Mouse (Mus musculus) liver, embryonic 11.5 days (tissue): ENCODE data around the gene Rhd. TPM values are rescaled to one million over a fixed set of nuclear protein-coding genes. Genes with fewer than 3 reads are reported as not detected.

Source experiments
- ATAC-seq: fragments of 200-750 bp; cut with Nextera tagmentation; replicated peaks from 2 replicates; pipeline ENCODE4 v1.8.0; 2017; ENCODE audit warnings: moderate number of reproducible peaks, mild to moderate bottlenecking, moderate TSS enrichment, moderate library complexity; ENCODE audit not compliant: low FRiP score
- DNase-seq: peaks from one replicate; pipeline ENCODE4 v3.0.0-alpha.2; 2017; ENCODE audit warnings: low spot score
- H3K27ac ChIP-seq: fragments of 300-500 bp; sonication (generic); 2 replicates; pipeline ENCODE4 v1.5.1; 2014; ENCODE audit warnings: mild to moderate bottlenecking, low read depth, low read length, control low read depth
- H3K27me3 ChIP-seq: fragments of 300-500 bp; sonication (generic); replicated peaks from 2 replicates; pipeline ENCODE4 v1.6.1; 2014; ENCODE audit warnings: low read length, mixed read lengths; ENCODE audit not compliant: control insufficient read depth, insufficient read depth
- H3K36me3 ChIP-seq: fragments of 300-500 bp; sonication (generic); 2 replicates; pipeline ENCODE4 v1.6.1; 2014; ENCODE audit warnings: mild to moderate bottlenecking, low read length, moderate library complexity, mixed read lengths; ENCODE audit not compliant: control insufficient read depth, insufficient read depth
- H3K4me1 ChIP-seq: fragments of 300-500 bp; sonication (generic); replicated peaks from 2 replicates; pipeline ENCODE4 v1.6.1; 2014; ENCODE audit warnings: low read length, mixed read lengths; ENCODE audit not compliant: control insufficient read depth, insufficient read depth
- H3K4me2 ChIP-seq: fragments of 300-500 bp; sonication (generic); 2 replicates; pipeline ENCODE4 v1.6.1; 2014; ENCODE audit warnings: mild to moderate bottlenecking, control low read depth, moderate library complexity
- H3K4me3 ChIP-seq: fragments of 300-500 bp; sonication (generic); 2 replicates; pipeline ENCODE4 v1.5.1; 2014; ENCODE audit warnings: low read depth, low read length, control low read depth
- H3K9ac ChIP-seq: fragments of 300-500 bp; sonication (generic); 2 replicates; pipeline ENCODE4 v1.6.1; 2014; ENCODE audit warnings: low read depth, low read length, control low read depth
- H3K9me3 ChIP-seq: fragments of 300-500 bp; sonication (generic); 2 replicates; pipeline ENCODE4 v1.6.1; 2016; ENCODE audit warnings: low read length, inconsistent platforms, mixed read lengths; ENCODE audit not compliant: control insufficient read depth
- WGBS: fragments of 180-500 bp; shearing (Covaris S2); extraction: QIAGEN DNeasy Blood & Tissue Kit; methylation state at CpG from one replicate; pipeline ENCODE4 v1.1.7; 2014; 5-methylcytosine and 5-hydroxymethylcytosine counted together
- polyA plus RNA-seq: library from polyadenylated mRNA; unstranded; fragments of >200 nt; fragmentation: Nextera tagmentation; extraction: Ambion mirVana; gene quantifications from 2 replicates; pipeline ENCODE4 v1.2.1, GENCODE M21; 2014

Gene Rhd
- polyA plus RNA-seq, 1 experiment from 2014 or later = 213 TPM

DNA sequence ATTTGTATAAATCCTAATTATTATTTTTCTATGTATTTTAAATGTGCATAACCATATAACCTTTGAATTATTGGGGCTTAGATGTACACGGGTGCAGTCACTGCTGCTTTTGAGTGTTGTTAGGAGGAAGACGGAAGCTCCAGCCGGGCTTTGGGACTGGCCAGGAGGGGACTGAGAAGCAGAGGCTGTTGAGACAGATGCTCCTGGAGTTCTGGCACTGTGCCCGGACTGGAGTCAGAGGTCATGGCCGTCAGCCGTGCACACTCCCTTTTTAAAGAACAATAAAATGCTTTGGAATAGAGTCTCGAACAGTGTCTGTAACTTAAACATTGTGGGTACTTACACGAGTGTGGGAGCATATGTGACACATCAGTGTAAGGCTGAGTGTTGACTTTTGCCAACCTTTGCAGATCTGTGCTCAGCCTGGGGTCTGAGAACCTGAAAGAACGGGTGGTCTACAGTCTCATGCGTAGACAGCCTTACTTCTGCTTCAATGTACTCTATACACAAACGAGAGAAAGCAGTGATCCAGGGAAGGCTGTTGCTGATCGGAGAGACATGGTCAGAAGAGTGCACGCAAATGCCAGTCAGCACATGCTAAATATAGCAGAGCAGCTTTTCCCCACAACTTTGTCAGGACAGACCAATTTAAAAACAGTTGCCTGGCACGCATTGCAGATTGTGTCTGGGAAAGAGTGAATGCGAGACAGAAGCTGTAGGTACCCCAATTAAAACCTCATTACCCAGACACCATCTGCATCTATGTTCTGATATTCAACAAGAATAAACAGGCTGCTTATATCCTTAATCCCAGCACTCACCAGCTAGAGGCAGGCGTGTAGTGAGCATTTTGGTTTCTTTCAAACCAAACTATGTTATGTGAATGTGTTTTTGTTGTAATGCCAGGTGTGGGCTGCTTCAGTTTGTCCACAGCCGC lies 73.2 kb downstream of the Rhd start:
- H3K4me1 ChIP-seq = no peaks in the 10 kb centered on the region
- no peak overlapping the region for H3K4me2 ChIP-seq
- peaks cover 22% of the 10 kb centered on the region for H3K36me3 ChIP-seq
- ATAC-seq (no peak), DNase-seq (no peak)
- WGBS = 72% methylated on average over 17 of the region's 17 CpGs
- no peak overlapping the region for H3K4me3 ChIP-seq
- peaks cover 7% of the 10 kb centered on the region; the same call in 1 of the 2 replicates for H3K27me3 ChIP-seq
- H3K9me3 ChIP-seq = no peaks in the 10 kb centered on the region
- no peak overlapping the region for H3K9ac ChIP-seq
- H3K27ac ChIP-seq = no peak overlapping the region

DNA sequence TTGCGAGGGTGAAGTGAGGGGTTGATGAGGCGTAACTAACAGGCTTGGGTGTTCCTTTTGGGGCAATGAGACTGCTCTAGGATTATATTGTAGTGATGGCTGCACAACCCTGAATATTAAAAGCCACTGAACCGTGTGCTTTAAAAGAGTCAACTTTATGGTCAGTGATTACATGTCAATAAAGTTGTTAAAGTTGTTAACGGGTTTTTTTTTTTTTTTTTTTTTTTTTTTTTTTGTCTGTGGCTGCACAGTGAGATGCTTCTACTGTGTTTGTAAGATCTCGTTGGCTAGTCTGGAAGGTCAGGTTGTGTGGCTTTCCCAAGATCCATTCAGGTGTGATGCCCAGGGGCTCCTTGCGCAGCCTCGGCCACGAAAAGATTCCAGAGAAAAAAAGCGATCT lies 75.6 kb downstream of the Rhd start:
- WGBS = 68% methylated on average over 9 of the region's 9 CpGs
- Histone ChIP-seq H3K4me3 (no peak overlapping the region), H3K4me2 (no peak overlapping the region), H3K36me3 (peaks cover 7% of the 10 kb centered on the region), H3K9me3 (no peaks in the 10 kb centered on the region), H3K27ac (no peak overlapping the region), H3K27me3 (peaks cover 23% of the 10 kb centered on the region), H3K4me1 (no peaks in the 10 kb centered on the region), H3K9ac (no peak overlapping the region)
- no peak for DNase-seq
- no peak for ATAC-seq

GRCm38 (mm10) chr4:134943758-134944538 lies 79.6 kb downstream of the Rhd start:
- DNase-seq (no peak), ATAC-seq (no peak)
- Histone ChIP-seq H3K9me3 (no peaks in the 10 kb centered on the region), H3K4me1 (no peaks in the 10 kb centered on the region; the same call in 1 of the 2 replicates), H3K4me2 (no peak overlapping the region), H3K4me3 (no peak overlapping the region), H3K9ac (no peak overlapping the region), H3K27me3 (peaks cover 29% of the 10 kb centered on the region), H3K36me3 (no peaks in the 10 kb centered on the region), H3K27ac (no peak overlapping the region)
- 45% methylated on average over 27 of the region's 27 CpGs for whole genome bisulfite sequencing

Other genes starting within 250 kb of the Rhd start
- gene Man1c1, start 160.2 kb upstream of the Rhd start, polyA plus RNA-seq = 3.9 and 4.1 TPM in 2 replicates
- 32.2 and 33.3 TPM in 2 replicates for gene Ldlrap1, start 96.5 kb upstream of the Rhd start, polyA plus RNA-seq
- gene Maco1, start 11.2 kb upstream of the Rhd start, polyA plus RNA-seq = 26.3 and 28.3 TPM in 2 replicates
- gene Tmem50a, start 50.5 kb downstream of the Rhd start, polyA plus RNA-seq = 129 and 131 TPM in 2 replicates
- gene Rsrp1, start 59.1 kb downstream of the Rhd start, polyA plus RNA-seq = 360 and 390 TPM in 2 replicates
- gene Syf2, start 66.4 kb downstream of the Rhd start, polyA plus RNA-seq = 83.9 and 89.4 TPM in 2 replicates